Mouse (Mus musculus) cerebellum, adult 18-20 months (tissue): ENCODE results near the gene Mrpl36.
A peak's percentile ranks its signal among the peaks of the same experiment; 100 is the strongest.

Experiments used
- DNase-seq, 2 experiments: peaks; one replicate each; pipeline ENCODE4 v3.0.0; 2021

Gene Mrpl36

DNA sequence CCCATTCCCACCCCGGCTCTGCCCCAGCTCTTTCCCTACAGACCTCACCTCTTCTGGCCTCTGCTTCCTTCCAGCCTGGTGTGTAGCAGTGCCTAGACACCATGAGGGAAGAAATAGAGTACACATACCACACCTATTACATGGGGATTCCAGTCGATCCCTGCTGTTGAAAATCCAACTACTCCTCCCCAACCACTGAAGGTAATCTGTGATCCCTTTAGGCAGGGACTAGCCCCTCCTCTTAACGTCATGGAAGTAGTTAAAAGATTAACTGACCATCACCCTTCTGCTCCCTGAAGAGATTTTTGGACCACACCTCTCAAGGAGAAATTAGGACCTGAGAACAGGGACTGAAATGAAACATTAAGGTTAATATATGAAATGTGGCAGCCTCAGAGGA lies 18.9 kb downstream of the Mrpl36 start:
- DNase-seq: no peak

DNA sequence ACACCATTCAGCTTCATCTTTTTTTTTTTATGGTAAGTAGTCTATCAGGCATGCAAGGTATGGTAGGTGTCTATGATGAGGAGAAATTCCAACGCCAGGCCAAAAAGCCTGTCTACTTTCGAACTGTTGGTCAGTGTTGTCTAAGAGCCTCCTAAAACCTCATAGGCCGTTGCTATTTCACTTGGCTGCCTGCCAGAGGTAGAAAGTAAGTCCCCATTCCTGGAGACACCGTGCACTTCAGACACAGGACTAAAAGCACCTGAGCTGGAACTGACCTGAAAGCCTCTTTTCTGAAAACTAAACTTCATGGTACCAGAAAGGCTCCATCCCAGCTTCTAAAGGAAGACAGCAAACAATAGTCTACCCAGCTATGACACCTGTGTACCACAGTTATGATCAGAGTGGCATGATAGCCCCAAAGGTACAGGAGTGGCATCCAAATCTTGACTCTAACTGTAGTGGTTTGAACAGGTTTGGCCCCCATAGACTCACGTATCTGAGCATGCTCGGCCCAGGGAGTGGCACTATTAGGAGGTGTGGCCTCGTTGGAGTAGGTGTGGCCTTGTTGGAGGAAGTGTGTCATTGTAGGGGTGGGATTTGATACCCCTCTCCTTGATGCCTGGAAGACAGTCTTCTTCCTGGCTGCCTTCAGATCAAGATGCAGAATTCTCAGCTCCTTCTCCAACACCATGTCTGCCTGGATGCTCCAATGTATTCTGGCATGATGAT lies 19.8 kb downstream of the Mrpl36 start:
- no peak for DNase-seq

DNA sequence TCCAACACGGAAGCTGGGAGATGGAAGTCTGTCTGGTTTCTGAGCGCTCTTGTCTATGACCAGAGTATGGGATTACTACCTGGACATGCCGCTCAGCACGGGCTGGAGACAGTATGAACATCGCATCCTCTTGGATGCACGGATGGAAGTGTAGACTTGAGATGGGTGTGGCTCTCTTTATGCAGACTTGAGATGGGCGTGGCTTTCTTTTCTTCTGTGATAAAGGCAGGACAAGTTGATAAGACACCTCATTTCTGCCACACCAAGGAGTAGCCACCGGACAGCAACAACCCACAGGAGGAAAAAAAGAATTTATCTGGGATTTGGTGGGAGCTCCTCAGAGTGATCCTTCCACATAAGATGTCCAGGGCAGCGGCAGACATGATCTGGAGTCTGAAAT lies 22.4 kb downstream of the Mrpl36 start:
- DNase-seq: no peak

DNA sequence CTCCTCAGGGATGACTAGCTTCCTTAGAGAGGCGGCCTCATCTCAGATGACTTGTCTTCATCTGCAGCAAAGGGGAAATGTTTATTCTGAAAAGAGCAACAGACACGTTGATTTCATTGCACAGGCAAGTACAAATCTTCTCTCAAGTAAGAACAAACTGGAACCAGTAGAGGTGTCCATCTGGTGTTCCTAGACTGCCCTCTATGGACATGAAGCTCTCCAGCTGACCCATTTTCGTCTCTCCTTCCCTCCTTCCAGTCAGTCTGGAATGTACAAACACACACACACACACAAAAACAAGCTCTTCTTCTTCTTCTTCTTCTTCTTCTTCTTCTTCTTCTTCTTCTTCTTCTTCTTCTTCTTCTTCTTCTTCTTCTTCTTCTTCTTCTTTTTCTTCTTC lies 23.6 kb downstream of the Mrpl36 start:
- DNase-seq: peak in 1 of 2 experiments; percentile 17

DNA sequence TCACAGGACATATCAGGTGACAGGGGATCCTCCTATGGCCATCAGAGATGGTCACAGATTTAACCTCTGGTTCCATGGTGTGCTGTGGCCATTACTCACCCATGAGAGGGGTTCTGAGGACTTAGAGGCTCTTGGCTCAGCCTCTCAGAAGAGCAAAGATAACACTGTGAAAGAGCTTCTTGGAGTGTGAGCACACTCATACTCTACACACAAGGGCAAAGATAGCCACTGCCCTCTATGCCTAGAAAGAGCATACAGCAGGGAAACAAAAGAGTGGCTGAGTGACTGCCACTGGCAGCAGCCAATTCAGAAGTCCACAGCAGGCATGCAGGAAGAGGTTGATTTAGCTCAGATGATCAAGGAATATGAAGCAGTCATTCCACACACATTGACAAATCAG lies 24.2 kb downstream of the Mrpl36 start:
- no peak for DNase-seq

DNA sequence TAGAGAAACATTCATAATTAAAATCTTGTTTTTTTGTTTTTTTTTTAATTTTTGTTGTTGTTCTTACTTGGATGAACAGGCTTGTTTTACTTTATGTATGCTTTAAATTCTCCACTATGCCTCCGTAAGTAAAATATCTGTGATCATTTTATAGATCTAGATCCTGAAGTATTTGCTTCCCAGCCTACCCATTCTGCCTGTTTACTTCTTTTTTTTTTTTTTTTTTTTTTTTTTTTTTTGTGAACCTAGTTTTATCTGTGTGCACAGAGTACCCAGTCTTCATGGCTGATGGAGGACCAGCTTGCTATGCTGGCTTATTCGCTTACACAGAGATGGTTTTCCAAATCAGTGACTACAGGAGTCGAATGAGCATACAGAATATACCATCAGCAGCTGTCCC lies 28.8 kb downstream of the Mrpl36 start:
- DNase-seq: no peak

DNA sequence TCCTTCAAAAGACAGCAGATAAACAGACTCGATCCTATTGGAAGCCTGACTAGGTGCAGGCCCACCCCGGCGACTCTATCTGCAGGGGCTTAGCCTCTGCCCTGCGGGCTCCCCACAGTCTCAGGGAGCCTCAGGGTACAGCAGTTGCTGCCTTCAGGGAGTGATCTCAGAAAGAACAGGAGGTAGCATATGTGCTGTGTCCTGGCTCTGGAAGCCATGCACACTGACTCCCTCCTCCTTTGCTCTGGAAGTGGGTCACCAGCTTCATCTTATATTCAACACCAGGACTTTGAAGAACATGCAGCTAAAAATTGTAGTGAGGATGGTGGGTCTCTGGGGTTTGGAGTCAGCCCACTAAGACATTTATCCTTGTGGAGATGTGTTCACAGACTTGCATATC lies 45.1 kb downstream of the Mrpl36 start:
- DNase-seq: no peak

DNA sequence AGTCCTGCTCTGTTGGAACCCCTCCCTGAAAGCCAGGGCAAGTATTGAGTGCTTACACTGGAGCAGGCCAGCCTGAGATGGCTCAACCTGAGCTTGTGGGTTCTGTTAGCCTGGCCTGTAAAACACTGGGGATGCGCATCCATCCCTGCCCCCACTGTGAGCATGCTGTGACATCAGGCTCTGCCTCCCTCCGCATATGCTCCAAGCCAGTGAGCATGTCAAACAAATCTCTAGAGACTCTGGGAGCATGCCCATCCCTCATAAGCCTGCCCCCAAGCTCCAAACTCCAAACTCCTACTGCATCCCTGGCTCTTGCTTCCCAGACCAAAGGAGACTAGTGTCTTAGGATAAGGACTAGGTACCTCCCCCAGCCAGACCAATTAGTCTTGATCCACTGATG lies 46.3 kb downstream of the Mrpl36 start:
- no peak for DNase-seq

DNA sequence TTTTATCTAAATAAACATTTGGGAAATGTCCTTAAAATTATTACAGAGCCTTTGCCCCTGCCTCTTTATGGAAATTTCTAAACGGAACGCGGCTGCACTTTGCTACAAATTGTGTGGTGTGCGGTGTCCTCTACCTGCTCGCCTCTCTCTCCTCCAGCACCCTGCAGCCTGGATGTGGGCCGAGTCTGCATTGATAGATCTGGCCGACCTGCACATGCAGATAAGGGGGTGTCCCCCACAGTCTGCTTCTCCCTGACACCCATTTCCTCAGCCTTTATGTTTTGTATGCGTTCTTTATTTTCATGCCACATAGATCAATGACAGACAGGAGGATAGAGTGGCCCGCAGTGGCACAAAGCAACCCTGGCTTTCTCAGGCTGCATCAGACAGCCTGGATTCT lies 49.3 kb downstream of the Mrpl36 start:
- no peak for DNase-seq
